Mouse (Mus musculus): ENCODE measurements around the gene St6galnac4. TPM values are rescaled to one million over a fixed set of nuclear protein-coding genes. Genes with fewer than 3 reads are reported as not detected.

Gene St6galnac4
- polyA plus RNA-seq, 1 experiment from 2014 or later, result 38.7 TPM

DNA sequence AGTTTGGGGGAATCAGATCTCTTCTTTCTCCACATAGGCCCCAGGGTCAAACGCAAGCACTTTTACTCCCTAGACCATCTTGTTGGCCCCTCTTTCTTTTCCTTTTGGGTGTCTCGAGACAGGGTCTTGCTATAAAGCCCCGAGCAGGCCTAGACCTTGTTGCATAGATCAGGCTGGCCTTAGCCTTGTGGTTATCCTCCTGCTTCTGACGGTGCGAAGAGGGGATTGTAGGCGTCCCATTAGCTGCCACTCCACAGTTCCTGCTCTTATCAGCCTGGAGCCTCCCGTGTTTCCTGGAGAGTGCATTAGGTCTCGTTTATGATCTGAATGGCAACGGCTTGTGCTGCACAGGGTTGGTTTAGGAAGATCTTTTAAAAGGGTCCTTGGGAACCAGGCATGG, 57.2 kb downstream of the St6galnac4 start:
- WGBS, result 36% methylated on average over 9 of the region's 9 CpGs
- no peak overlapping the region for H3K9ac ChIP-seq
- H3K36me3 ChIP-seq, result no peaks in the 10 kb centered on the region; the same call in 1 of the 2 replicates
- H3K27ac ChIP-seq (replicated peaks), result peak overlapping the region; percentile 80
- ATAC-seq (ENCODE audit: extremely low read depth, insufficient number of reproducible peaks, low FRiP score, low TSS enrichment), result no peak
- H3K4me1 ChIP-seq, result peaks cover 60% of the 10 kb centered on the region
- no peak overlapping the region for H3K4me3 ChIP-seq
- no peak overlapping the region for H3K4me2 ChIP-seq
- H3K9me3 ChIP-seq, result no peaks in the 10 kb centered on the region
- no peaks in the 10 kb centered on the region for H3K27me3 ChIP-seq (replicated peaks)

DNA sequence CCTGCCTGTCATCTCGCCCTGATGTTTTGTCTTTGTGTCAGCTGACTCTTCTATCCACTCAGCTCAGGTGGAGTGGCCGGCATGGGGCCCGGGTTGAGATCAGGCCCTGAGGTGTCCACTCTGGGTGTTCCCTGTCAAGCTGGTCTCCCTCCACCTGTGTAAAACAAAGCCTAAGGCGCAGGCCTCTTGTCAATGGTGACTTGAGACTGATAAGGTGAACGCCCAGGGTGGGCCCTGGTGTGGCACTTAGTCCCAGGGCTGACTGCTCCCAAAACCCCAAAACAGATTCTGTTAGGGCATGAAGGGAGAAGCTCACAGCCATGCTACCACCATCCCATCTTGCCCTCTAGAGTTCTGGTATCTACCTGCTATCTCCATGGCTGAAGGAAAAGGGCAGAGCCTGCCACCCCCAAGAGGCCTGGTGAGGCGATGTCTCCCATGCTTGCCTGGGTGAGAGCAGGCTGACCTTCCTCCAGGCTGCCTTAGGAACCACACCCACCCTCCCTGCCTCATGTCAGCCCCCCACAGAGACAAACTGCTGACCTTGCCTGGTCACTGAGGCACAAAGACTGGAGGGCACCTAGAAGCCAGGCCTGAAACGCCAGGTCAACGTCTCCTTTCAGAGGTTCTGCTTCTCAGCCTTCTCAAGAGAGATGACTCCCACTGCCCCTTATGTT, 58.0 kb downstream of the St6galnac4 start:
- WGBS, result 64% methylated on average over 8 of the region's 8 CpGs
- Histone ChIP-seq H3K9ac (peak overlapping the region; percentile 30; the same call in 1 of the 2 replicates), H3K27ac (replicated peaks) (peak overlapping the region; percentile 94), H3K9me3 (no peaks in the 10 kb centered on the region), H3K4me3 (no peak overlapping the region), H3K36me3 (no peaks in the 10 kb centered on the region; the same call in 1 of the 2 replicates), H3K27me3 (replicated peaks) (no peaks in the 10 kb centered on the region), H3K4me2 (no peak overlapping the region), H3K4me1 (peaks cover 56% of the 10 kb centered on the region)
- no peak for ATAC-seq (ENCODE audit: extremely low read depth, insufficient number of reproducible peaks, low FRiP score, low TSS enrichment)

DNA sequence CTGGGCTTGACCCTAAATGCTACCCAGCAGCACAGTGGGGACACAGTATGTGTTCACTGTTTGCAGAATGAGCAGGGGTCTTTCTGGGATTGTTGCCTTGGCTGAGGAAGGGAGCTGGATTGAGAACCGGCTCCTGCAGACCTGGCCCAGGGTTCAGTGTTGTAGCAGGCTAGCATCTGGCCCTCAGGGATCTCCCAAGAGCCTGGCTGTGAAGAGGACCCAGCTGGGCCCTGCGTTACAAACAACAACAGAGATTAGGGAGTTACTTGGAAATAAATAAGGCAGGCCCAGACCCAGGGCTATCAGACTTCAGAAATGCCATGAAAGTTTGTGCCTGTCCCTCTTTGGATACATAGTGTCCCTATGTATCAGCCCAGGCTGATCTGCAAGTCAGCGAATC, 58.8 kb downstream of the St6galnac4 start:
- H3K36me3 ChIP-seq, result no peaks in the 10 kb centered on the region; the same call in none of the 2 replicates
- 0 out of 2 replicates have a peak overlapping the region, but pooled peaks have one; percentile 87 for H3K9ac ChIP-seq
- no peaks in the 10 kb centered on the region for H3K9me3 ChIP-seq
- H3K4me1 ChIP-seq, result peaks cover 53% of the 10 kb centered on the region
- no peak overlapping the region for H3K4me3 ChIP-seq
- ATAC-seq (ENCODE audit: extremely low read depth, insufficient number of reproducible peaks, low FRiP score, low TSS enrichment), result no peak
- H3K27ac ChIP-seq (replicated peaks), result peak overlapping the region; percentile 94
- whole genome bisulfite sequencing, result 61% methylated on average over 3 of the region's 3 CpGs
- peak overlapping the region; percentile 66; the same call in 1 of the 2 replicates for H3K4me2 ChIP-seq
- H3K27me3 ChIP-seq (replicated peaks), result no peaks in the 10 kb centered on the region

DNA sequence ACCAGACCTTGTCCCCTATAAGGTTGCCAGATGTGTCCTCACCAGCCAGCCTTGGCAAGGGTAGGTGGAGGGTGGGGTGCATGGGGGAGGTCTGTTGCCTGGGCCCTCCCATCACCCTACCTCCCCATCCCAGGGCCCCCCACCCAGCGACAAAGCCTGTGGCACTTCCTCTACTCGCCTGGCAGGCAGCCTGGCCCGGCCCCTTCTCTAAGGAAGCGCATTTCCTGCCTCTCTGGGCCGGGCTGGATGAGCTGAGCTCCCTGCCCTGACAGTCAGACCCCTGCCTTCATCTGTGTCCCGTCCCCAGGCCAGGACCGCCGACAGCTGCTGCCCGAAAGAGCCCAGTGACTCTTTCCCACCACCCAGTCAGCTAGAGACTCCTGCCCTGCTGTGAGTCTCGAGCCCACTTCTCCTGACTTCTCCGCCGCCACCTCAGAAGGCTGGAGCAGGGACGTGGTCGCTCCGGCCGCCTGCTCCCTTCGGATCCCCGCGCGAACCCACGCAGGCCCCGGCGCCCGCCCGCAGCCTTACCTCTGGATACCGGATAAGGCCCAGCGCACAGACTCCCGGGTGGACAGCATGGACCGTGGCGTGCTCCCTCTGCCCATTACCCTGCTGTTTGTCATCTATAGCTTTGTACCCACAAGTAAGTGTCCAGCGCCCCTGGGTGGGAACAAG, 59.6 kb downstream of the St6galnac4 start, which contains the start of gene Eng:
Eng (plus strand) TSS at position 217 of the 678 bp plus-strand sequence.
- peak within 1 kb of the TSS; percentile 87 for H3K9ac ChIP-seq
- peaks cover 57% of the 10 kb centered on the region for H3K4me1 ChIP-seq
- H3K4me2 ChIP-seq, result peak within 1 kb of the TSS; percentile 66
- WGBS, result 39% methylated on average over 31 of the region's 31 CpGs
- peak within 1 kb of the TSS; percentile 94 for H3K27ac ChIP-seq (replicated peaks)
- peak; percentile 26; the same call in 1 of the 2 replicates for ATAC-seq (ENCODE audit: extremely low read depth, insufficient number of reproducible peaks, low FRiP score, low TSS enrichment)
- H3K27me3 ChIP-seq (replicated peaks), result no peaks in the 10 kb centered on the region
- H3K4me3 ChIP-seq, result peak within 1 kb of the TSS; percentile 63
- no peaks in the 10 kb centered on the region for H3K9me3 ChIP-seq
- H3K36me3 ChIP-seq, result peaks cover 3% of the 10 kb centered on the region

DNA sequence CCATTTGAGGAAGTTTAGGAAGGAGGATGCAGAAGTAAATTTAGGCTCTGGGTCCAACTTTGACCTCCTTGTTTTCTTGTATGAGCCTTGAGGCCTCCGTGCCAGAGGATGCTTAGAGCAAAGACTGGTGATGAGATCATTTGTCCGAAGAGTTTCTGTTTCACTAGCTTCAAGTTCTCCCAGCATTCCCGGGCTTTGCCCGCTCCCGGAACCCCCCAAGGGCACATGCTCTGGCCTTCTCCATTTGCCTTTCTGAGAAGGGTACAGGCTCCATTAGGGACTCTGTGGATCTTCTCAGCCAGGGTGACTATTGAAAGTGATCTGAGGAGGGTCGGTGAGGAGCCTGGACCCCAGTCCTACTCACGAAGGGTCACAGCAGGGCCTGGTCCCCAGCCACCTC, 60.5 kb downstream of the St6galnac4 start:
- no peak for ATAC-seq (ENCODE audit: extremely low read depth, insufficient number of reproducible peaks, low FRiP score, low TSS enrichment)
- H3K4me3 ChIP-seq, result peak overlapping the region; percentile 63
- peaks cover 51% of the 10 kb centered on the region for H3K4me1 ChIP-seq
- WGBS, result 65% methylated on average over 7 of the region's 7 CpGs
- H3K27me3 ChIP-seq (replicated peaks), result no peaks in the 10 kb centered on the region
- peaks cover 8% of the 10 kb centered on the region for H3K36me3 ChIP-seq
- H3K9ac ChIP-seq, result peak overlapping the region; percentile 87
- H3K9me3 ChIP-seq, result no peaks in the 10 kb centered on the region
- H3K4me2 ChIP-seq, result peak overlapping the region; percentile 66
- peak overlapping the region; percentile 94 for H3K27ac ChIP-seq (replicated peaks)

Other genes starting within 250 kb of the St6galnac4 start
- 32.9 and 35.2 TPM in 2 replicates for gene Ciz1, start 234.8 kb upstream of the St6galnac4 start, polyA plus RNA-seq (2015; fragmentation: Nextera tagmentation; extraction: Ambion mirVana)
- 3.4 and 4.5 TPM in 2 replicates for gene Dnm1, start 233.8 kb upstream of the St6galnac4 start, polyA plus RNA-seq (2015; fragmentation: Nextera tagmentation; extraction: Ambion mirVana)
- 47.5 and 49.0 TPM in 2 replicates for gene 1110008P14Rik, start 205.2 kb upstream of the St6galnac4 start, polyA plus RNA-seq (2015; fragmentation: Nextera tagmentation; extraction: Ambion mirVana)
- gene Lcn2, start 198.8 kb upstream of the St6galnac4 start, polyA plus RNA-seq (2015; fragmentation: Nextera tagmentation; extraction: Ambion mirVana), result 0.91 and 0.98 TPM in 2 replicates
- gene Ptges2, start 191.2 kb upstream of the St6galnac4 start, polyA plus RNA-seq (2015; fragmentation: Nextera tagmentation; extraction: Ambion mirVana), result 35.3 and 36.1 TPM in 2 replicates
- gene Naif1, start 136.6 kb upstream of the St6galnac4 start, polyA plus RNA-seq (2015; fragmentation: Nextera tagmentation; extraction: Ambion mirVana), result 4.2 and 5.0 TPM in 2 replicates
- gene Slc25a25, start 135.7 kb upstream of the St6galnac4 start, polyA plus RNA-seq (2015; fragmentation: Nextera tagmentation; extraction: Ambion mirVana), result 10.7 and 10.9 TPM in 2 replicates
- 5.4 and 5.7 TPM in 2 replicates for gene Fam102a, start 51.8 kb upstream of the St6galnac4 start, polyA plus RNA-seq (2015; fragmentation: Nextera tagmentation; extraction: Ambion mirVana)
- 72.9 and 81.4 TPM in 2 replicates for gene Dpm2, start 16.2 kb upstream of the St6galnac4 start, polyA plus RNA-seq (2015; fragmentation: Nextera tagmentation; extraction: Ambion mirVana)
- 0.36 TPM in 1 of 2 replicates, not detected in the other for gene Pip5kl1, start 12.3 kb upstream of the St6galnac4 start, polyA plus RNA-seq (2015; fragmentation: Nextera tagmentation; extraction: Ambion mirVana)
- gene 9430097D07Rik, start 11.4 kb upstream of the St6galnac4 start, polyA plus RNA-seq (2015; fragmentation: Nextera tagmentation; extraction: Ambion mirVana), result 0.21 TPM in 1 of 2 replicates, not detected in the other
- 24.8 and 29.1 TPM in 2 replicates for gene St6galnac6, start 12.6 kb downstream of the St6galnac4 start, polyA plus RNA-seq (2015; fragmentation: Nextera tagmentation; extraction: Ambion mirVana)
- gene Ak1, start 34.7 kb downstream of the St6galnac4 start, polyA plus RNA-seq (2015; fragmentation: Nextera tagmentation; extraction: Ambion mirVana), result 302 and 318 TPM in 2 replicates
- gene Eng, start 59.5 kb downstream of the St6galnac4 start, polyA plus RNA-seq (2015; fragmentation: Nextera tagmentation; extraction: Ambion mirVana), result 148 and 155 TPM in 2 replicates
- 19.0 and 21.3 TPM in 2 replicates for gene Fpgs, start 117.0 kb downstream of the St6galnac4 start, polyA plus RNA-seq (2015; fragmentation: Nextera tagmentation; extraction: Ambion mirVana)
- gene Cdk9, start 126.0 kb downstream of the St6galnac4 start, polyA plus RNA-seq (2015; fragmentation: Nextera tagmentation; extraction: Ambion mirVana), result 60.0 and 63.2 TPM in 2 replicates
- gene Sh2d3c, start 134.0 kb downstream of the St6galnac4 start, polyA plus RNA-seq (2015; fragmentation: Nextera tagmentation; extraction: Ambion mirVana), result 33.0 and 34.1 TPM in 2 replicates
- gene 6330409D20Rik, start 153.9 kb downstream of the St6galnac4 start, polyA plus RNA-seq (2015; fragmentation: Nextera tagmentation; extraction: Ambion mirVana), result 0.18 and 0.28 TPM in 2 replicates
- 37.0 and 40.0 TPM in 2 replicates for gene Tor2a, start 170.1 kb downstream of the St6galnac4 start, polyA plus RNA-seq (2015; fragmentation: Nextera tagmentation; extraction: Ambion mirVana)
- 0.11 and 0.17 TPM in 2 replicates for gene Ttc16, start 188.5 kb downstream of the St6galnac4 start, polyA plus RNA-seq (2015; fragmentation: Nextera tagmentation; extraction: Ambion mirVana)
- 3.9 and 4.4 TPM in 2 replicates for gene Ptrh1, start 188.7 kb downstream of the St6galnac4 start, polyA plus RNA-seq (2015; fragmentation: Nextera tagmentation; extraction: Ambion mirVana)
- gene Cfap157, start 197.3 kb downstream of the St6galnac4 start, polyA plus RNA-seq (2015; fragmentation: Nextera tagmentation; extraction: Ambion mirVana), result 0.20 and 0.45 TPM in 2 replicates

Measured in heart, embryonic 13.5 days (tissue).